Mouse (Mus musculus): ENCODE results near the gene Rln3.

DNA sequence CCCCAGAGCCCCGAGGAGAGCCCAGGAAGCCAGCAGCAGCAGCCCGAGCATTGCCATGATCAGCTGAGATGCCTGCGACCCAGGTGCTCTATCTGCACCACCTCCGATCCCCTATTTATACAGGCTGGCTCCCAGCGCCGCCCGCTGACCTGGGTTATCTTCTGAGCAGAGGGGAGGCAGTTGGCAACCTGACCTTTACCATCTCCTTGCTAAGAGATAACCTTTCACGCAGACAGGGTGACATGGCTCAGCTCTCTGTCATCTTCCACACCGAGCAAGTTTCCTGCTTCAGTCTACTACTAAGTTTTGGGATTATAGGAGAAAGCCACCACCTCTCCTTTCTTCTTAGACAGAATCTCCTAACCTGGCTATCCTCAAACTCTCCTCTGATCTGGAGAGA, at the start of gene Rln3:
- TF ChIP-seq CTCF (conservative IDR thresholded peaks at IDR 0.05; ENCODE audit: low read length), result no peak
- no peak for TF ChIP-seq NANOG (IDR thresholded peaks at IDR 0.05; ENCODE audit: borderline replicate concordance, low read length)
- TF ChIP-seq POU5F1 (IDR thresholded peaks at IDR 0.05; ENCODE audit: borderline replicate concordance, low read length), result no peak
